Mouse (Mus musculus): ENCODE results near the gene Uaca. TPM values are rescaled to one million over a fixed set of nuclear protein-coding genes. Genes with fewer than 3 reads are reported as not detected.

Uaca gene
- polyA plus RNA-seq, 1 experiment: 10.6 TPM

DNA sequence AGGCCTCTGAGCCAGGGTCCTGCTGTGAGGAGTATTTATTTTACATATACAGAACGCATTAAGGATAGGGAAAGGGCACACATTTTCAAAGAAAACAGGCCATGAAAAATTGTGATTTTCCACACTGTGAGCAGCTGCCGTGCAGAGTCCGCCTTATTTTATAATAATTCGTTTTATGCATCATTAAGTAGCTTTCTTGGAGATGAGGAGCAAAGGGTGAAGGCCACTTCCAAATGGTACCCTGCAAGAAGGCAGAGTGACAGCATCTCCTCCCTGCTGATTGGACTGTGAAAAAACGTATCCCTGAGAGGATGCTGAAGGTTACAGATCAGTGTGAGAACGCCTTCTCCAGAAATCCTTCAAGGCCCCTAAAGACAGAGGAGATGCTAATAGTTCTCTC lies 90.8 kb downstream of the Uaca start:
- Histone ChIP-seq H3ac (ENCODE audit: control insufficient read depth, insufficient read length, low read depth) (no peak overlapping the region), H3K79me2 (ENCODE audit: control insufficient read depth, insufficient read depth) (no peaks in the 10 kb centered on the region), H3K4me3 (ENCODE audit: insufficient read depth, poor library complexity, severe bottlenecking) (no peak overlapping the region), H3K27me3 (ENCODE audit: control insufficient read depth, insufficient read depth, insufficient read length) (no peaks in the 10 kb centered on the region), H3K36me3 (ENCODE audit: control insufficient read depth, insufficient read depth) (peaks cover 7% of the 10 kb centered on the region), H3K79me3 (ENCODE audit: low read depth) (no peaks in the 10 kb centered on the region)
- TF ChIP-seq MYOD1 (IDR thresholded peaks at IDR 0.05; ENCODE audit: control insufficient read depth, insufficient read length, low read depth) (no peak), FOSL1 (IDR thresholded peaks at IDR 0.05; ENCODE audit: insufficient read depth, low read length, poor library complexity, severe bottlenecking) (no peak), MYOG (IDR thresholded peaks at IDR 0.05; ENCODE audit: control insufficient read depth, extremely low read depth, insufficient read length) (no peak), MAX (IDR thresholded peaks at IDR 0.05) (no peak), USF1 (IDR thresholded peaks at IDR 0.05; ENCODE audit: low read depth) (no peak), CEBPB (IDR thresholded peaks at IDR 0.05; ENCODE audit: low read depth) (no peak)

DNA sequence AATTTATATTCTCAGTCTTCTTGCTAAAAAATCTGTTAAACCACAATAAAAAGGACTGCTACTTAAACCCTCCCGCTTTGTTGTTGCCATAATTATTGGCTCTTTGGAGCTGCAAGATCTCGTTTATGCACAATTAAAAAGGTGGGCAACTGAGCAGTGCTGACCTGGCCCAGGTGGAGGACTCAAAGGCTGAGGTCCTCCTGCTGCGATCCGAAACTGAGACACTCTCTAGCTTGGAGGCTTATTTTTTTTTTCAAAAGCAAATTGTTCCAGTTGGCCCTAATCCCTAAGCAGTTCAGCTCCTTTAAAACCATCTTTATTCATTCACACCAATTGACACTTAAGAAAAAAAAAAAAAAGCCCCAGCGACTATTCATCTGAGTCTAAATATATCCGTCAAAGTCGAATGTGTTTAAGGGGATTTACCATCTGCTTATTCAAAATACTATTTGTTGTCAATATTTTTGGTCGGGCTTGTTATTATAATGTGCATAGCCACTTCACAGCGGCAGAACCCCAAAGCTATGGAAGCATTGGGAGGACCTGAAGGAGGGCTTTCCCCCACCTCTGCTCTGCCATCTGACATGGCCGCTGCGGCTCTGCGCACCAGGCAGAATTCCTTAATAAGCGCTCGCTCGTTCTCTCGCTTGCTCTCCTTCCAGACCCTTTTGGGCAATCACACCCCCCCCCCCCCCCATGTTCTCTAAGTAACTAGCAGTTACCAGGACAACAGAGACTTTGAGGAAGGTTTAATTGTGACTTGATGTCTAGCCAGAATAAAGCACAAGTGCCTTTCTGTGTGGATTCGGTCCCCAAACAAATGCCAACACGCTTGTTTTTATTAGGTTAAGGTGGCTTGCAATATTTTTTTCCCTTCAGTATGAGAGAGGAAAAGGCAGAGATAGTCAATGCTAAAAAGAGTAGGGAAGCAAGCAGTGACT lies 92.4 kb downstream of the Uaca start:
- TF ChIP-seq FOSL1 (IDR thresholded peaks at IDR 0.05; ENCODE audit: insufficient read depth, low read length, poor library complexity, severe bottlenecking): no peak
- TF ChIP-seq CEBPB (IDR thresholded peaks at IDR 0.05; ENCODE audit: low read depth): no peak
- no peak for TF ChIP-seq MAX (IDR thresholded peaks at IDR 0.05)
- TF ChIP-seq USF1 (IDR thresholded peaks at IDR 0.05; ENCODE audit: low read depth): no peak
- TF ChIP-seq CTCF (IDR thresholded peaks at IDR 0.05; ENCODE audit: control insufficient read depth, insufficient read depth, insufficient read length): no peak
- no peaks in the 10 kb centered on the region for H3K79me3 ChIP-seq (ENCODE audit: low read depth)
- H3K79me2 ChIP-seq (ENCODE audit: control insufficient read depth, insufficient read depth): no peaks in the 10 kb centered on the region
- H3K27me3 ChIP-seq (ENCODE audit: control insufficient read depth, insufficient read depth, insufficient read length): no peaks in the 10 kb centered on the region
- no peak overlapping the region for H3K4me3 ChIP-seq (ENCODE audit: insufficient read depth, poor library complexity, severe bottlenecking)
- no peak overlapping the region for H3ac ChIP-seq (ENCODE audit: control insufficient read depth, insufficient read length, low read depth)
- H3K36me3 ChIP-seq (ENCODE audit: control insufficient read depth, insufficient read depth): peaks cover 7% of the 10 kb centered on the region

DNA sequence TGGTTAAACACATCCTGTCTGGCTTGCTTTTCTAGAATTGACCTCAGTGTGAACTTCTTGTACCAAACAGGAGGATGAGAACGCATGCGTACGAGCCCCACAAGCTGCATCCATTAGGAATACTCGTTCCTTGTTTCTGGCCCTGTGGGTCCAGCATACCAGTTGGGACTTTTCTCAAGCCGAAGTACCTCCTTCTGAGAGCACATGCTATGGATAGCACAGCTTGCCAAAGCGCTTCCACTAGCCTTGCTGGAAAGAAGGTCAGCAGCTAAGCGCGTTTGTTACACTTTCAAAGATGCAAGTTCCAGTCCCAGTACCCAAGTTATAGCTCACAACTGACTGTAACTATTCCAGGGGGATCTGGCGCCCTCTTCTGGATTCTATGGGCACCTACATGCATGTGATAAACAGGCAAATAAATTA lies 93.1 kb downstream of the Uaca start:
- H3K79me2 ChIP-seq (ENCODE audit: control insufficient read depth, insufficient read depth): no peaks in the 10 kb centered on the region
- H3ac ChIP-seq (ENCODE audit: control insufficient read depth, insufficient read length, low read depth): no peak overlapping the region
- peaks cover 7% of the 10 kb centered on the region for H3K36me3 ChIP-seq (ENCODE audit: control insufficient read depth, insufficient read depth)
- H3K4me3 ChIP-seq (ENCODE audit: insufficient read depth, poor library complexity, severe bottlenecking): no peak overlapping the region
- TF ChIP-seq CEBPB (IDR thresholded peaks at IDR 0.05; ENCODE audit: low read depth) (no peak), MAX (IDR thresholded peaks at IDR 0.05) (no peak), MYOD1 (IDR thresholded peaks at IDR 0.05; ENCODE audit: control insufficient read depth, insufficient read length, low read depth) (no peak)
- H3K27me3 ChIP-seq (ENCODE audit: control insufficient read depth, insufficient read depth, insufficient read length): no peaks in the 10 kb centered on the region
- no peaks in the 10 kb centered on the region for H3K79me3 ChIP-seq (ENCODE audit: low read depth)

DNA sequence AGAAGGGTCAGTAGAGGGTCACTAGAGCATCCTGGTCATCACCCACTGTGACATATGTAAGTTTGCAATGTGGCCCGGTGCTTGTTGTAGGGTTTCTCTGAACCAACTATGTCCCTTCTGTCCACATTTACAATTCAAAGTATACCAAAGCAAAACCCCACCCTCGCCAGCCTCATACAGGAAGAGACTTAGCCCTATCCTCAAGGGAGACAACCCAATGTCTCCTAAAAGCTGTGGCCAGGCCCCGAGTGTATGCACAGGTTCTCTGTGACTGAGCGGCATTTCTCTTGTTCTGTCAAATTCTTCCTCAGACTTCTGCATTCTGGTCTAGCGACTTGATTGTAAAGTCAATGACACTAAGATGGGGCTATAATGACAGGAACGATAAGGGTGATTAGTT lies 99.2 kb downstream of the Uaca start:
- H3K79me3 ChIP-seq (ENCODE audit: low read depth): no peaks in the 10 kb centered on the region
- H3K79me2 ChIP-seq (ENCODE audit: control insufficient read depth, insufficient read depth): no peaks in the 10 kb centered on the region
- H3ac ChIP-seq (ENCODE audit: control insufficient read depth, insufficient read length, low read depth): no peak overlapping the region
- peaks cover 12% of the 10 kb centered on the region for H3K27me3 ChIP-seq (ENCODE audit: control insufficient read depth, insufficient read depth, insufficient read length)
- no peak overlapping the region for H3K4me3 ChIP-seq (ENCODE audit: insufficient read depth, poor library complexity, severe bottlenecking)
- H3K36me3 ChIP-seq (ENCODE audit: control insufficient read depth, insufficient read depth): no peaks in the 10 kb centered on the region
- no peak for TF ChIP-seq USF1 (IDR thresholded peaks at IDR 0.05; ENCODE audit: low read depth)
- no peak for TF ChIP-seq MYOD1 (IDR thresholded peaks at IDR 0.05; ENCODE audit: control insufficient read depth, insufficient read length, low read depth)
- TF ChIP-seq FOSL1 (IDR thresholded peaks at IDR 0.05; ENCODE audit: insufficient read depth, low read length, poor library complexity, severe bottlenecking): no peak

DNA sequence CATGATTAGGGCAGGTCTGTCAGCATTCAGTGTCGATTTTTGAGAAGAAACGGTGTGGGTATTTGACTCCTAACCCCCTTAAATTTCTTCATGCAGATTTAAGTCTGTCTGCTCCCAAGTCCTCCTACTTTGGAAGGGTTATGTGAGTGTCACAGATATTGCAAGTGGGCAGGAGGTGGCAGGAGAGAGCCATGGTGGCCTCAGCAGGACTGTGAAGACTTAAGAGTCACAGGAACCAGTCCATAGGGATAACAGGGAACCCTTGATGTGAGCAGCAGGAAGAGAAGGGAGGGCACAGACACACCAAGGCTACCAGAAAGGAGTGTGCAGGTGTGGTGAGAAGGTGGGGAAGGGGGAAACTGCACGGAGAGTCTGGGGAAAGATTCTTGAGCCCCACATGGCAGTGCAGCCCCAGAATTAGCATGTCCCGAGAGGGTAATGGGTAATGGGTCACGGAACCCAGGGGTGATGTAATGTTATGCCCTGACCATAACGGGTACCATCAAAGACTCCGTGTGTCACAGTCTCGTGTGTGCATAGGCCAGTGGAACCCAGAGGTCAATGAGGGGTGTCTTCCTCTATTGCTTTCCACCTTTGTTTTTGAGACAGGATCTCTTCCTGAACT lies 101.3 kb downstream of the Uaca start:
- Histone ChIP-seq H3K27me3 (ENCODE audit: control insufficient read depth, insufficient read depth, insufficient read length) (peaks cover 12% of the 10 kb centered on the region), H3K79me3 (ENCODE audit: low read depth) (no peaks in the 10 kb centered on the region), H3K4me3 (ENCODE audit: insufficient read depth, poor library complexity, severe bottlenecking) (no peak overlapping the region), H3K36me3 (ENCODE audit: control insufficient read depth, insufficient read depth) (no peaks in the 10 kb centered on the region), H3ac (ENCODE audit: control insufficient read depth, insufficient read length, low read depth) (no peak overlapping the region), H3K79me2 (ENCODE audit: control insufficient read depth, insufficient read depth) (no peaks in the 10 kb centered on the region)
- TF ChIP-seq USF1 (IDR thresholded peaks at IDR 0.05; ENCODE audit: low read depth) (no peak), MYOG (IDR thresholded peaks at IDR 0.05; ENCODE audit: control insufficient read depth, extremely low read depth, insufficient read length) (no peak), CTCF (IDR thresholded peaks at IDR 0.05; ENCODE audit: control insufficient read depth, insufficient read depth, insufficient read length) (peak; percentile 41)

DNA sequence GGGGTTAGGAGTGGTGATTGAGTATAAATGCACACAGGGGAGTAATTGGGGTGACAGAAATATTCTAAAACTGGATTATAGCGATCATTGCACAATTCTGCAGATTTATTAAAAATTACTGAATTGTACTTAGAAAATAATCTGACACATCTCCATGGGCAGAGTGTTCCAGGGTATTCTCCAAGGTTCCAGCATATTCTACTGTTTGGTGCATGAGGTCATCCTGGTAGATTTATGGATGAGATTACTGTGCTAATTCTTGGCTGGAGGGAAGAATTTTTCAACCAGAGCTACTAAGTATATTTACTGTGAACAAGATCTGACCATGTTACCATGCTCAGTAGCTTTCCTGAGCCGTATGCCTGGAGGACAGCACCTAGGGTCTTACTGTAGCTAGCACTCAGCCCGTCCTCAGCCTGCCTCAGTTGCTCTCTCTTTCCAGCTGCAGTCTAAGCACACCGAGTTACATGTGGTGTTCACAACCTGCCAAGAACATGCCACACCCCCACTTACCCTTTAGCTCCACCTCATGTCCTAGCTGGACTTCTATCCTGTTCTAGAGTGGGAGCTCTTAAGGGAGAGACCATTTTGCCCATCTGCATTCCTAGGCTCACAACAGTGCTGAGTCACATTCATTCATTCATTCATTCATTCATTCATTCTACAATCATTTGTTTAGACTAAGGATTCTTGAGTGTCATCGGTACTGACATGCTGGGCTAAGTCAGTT lies 104.1 kb downstream of the Uaca start:
- Histone ChIP-seq H3K27me3 (ENCODE audit: control insufficient read depth, insufficient read depth, insufficient read length) (peaks cover 12% of the 10 kb centered on the region), H3K79me3 (ENCODE audit: low read depth) (no peaks in the 10 kb centered on the region), H3ac (ENCODE audit: control insufficient read depth, insufficient read length, low read depth) (no peak overlapping the region), H3K4me3 (ENCODE audit: insufficient read depth, poor library complexity, severe bottlenecking) (no peak overlapping the region), H3K36me3 (ENCODE audit: control insufficient read depth, insufficient read depth) (no peaks in the 10 kb centered on the region), H3K79me2 (ENCODE audit: control insufficient read depth, insufficient read depth) (no peaks in the 10 kb centered on the region)
- TF ChIP-seq MAX (IDR thresholded peaks at IDR 0.05) (no peak), USF1 (IDR thresholded peaks at IDR 0.05; ENCODE audit: low read depth) (no peak), CTCF (IDR thresholded peaks at IDR 0.05; ENCODE audit: control insufficient read depth, insufficient read depth, insufficient read length) (no peak), MYOD1 (IDR thresholded peaks at IDR 0.05; ENCODE audit: control insufficient read depth, insufficient read length, low read depth) (no peak), CEBPB (IDR thresholded peaks at IDR 0.05; ENCODE audit: low read depth) (no peak), MYOG (IDR thresholded peaks at IDR 0.05; ENCODE audit: control insufficient read depth, extremely low read depth, insufficient read length) (no peak), FOSL1 (IDR thresholded peaks at IDR 0.05; ENCODE audit: insufficient read depth, low read length, poor library complexity, severe bottlenecking) (no peak)

All from C2C12 (cell line).